ENCODE assay signal across 9 mouse cellular contexts in the genomic region with DNA sequence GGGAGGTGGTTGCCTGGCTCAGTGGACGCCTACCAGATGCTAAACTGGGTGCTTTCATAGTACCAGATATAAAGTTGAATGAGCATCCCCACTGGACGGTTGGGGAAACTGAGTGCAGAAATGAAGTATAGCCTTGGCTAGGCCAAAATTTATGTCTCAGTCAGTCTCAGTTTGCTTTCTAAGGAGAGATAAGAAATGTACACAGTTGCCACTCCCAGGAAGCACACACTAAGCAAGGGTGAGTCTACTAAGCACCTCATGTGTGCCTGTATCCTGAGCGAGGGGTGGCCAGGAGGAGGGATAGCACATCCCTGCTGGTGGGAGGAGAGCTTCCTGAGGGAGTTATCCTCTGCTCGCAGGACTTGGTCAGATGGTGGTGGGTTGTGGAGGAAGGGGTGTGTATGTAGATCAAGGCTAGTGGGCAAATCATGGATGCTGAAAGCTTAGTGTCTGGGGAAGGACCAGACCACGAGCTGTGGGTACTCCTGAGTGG. TPM values are rescaled to one million over a fixed set of nuclear protein-coding genes. Genes with fewer than 3 reads are reported as not detected.
DNase-seq lines count a peak whose midpoint lies in the region; ATAC-seq and TF ChIP-seq lines count a peak whose summit lies in the region.
"Had no signal": no experiment of that assay in that cellular context is flagged by ENCODE, and none has a peak within 500 bp of the region (broad histone marks: within the 10 kb centered on the region; RNA-seq: fewer than 3 reads in every experiment).

No protein-coding gene starts in this region.

- H3K4me2 ChIP-seq in heart, postnatal 0 days (ENCODE audit: low read depth, low read length): peak overlapping the region; percentile 89; the same call in 1 of the 2 replicates
- peak overlapping the region; percentile 92 for H3K4me2 ChIP-seq in midbrain, embryonic 12.5 days (replicated peaks)

- 60% methylated on average over 5 of the region's 5 CpGs for WGBS in kidney, adult 2 months
- WGBS in heart, postnatal 0 days: 38% methylated on average over 5 of the region's 5 CpGs
- 55% methylated on average over 5 of the region's 5 CpGs for WGBS in midbrain, embryonic 12.5 days

- H3K4me3 ChIP-seq in kidney, adult 2 months (ENCODE audit: insufficient read depth, low read depth, low read length): peak overlapping the region; percentile 98; the same call in 1 of the 2 replicates
- peak overlapping the region; percentile 87; the same call in 1 of the 2 replicates for H3K4me3 ChIP-seq in bone marrow macrophage, adult 2 months (ENCODE audit: insufficient read depth, low read length)
- H3K4me3 ChIP-seq in heart, postnatal 0 days (ENCODE audit: low read depth, low read length): peak overlapping the region; percentile 89
- peak overlapping the region; percentile 70 for H3K4me3 ChIP-seq in midbrain, embryonic 12.5 days

- no peak for DNase-seq in kidney, adult 2 months
- no peak for DNase-seq in kidney, postnatal 4 days
- no peak for DNase-seq in heart, postnatal 0 days (ENCODE audit: low spot score)
- DNase-seq in layer of hippocampus, adult 9-10 months (ENCODE audit: low spot score): no peak
- no peak for DNase-seq in adrenal gland, adult 8-10 months

- TF ChIP-seq EP300 in heart, postnatal 0 days (IDR thresholded peaks at IDR 0.05; ENCODE audit: low read depth): no peak

- no peaks in the 10 kb centered on the region for H3K36me3 ChIP-seq in kidney, adult 2 months (ENCODE audit: control insufficient read depth, insufficient read depth, low read length)
- peaks cover 2% of the 10 kb centered on the region; the same call in 1 of the 2 replicates for H3K36me3 ChIP-seq in heart, postnatal 0 days (replicated peaks; ENCODE audit: control insufficient read depth, insufficient read depth, low read length)
- peaks cover 16% of the 10 kb centered on the region for H3K36me3 ChIP-seq in midbrain, embryonic 12.5 days

- no peak overlapping the region for H3K9ac ChIP-seq in heart, postnatal 0 days (replicated peaks; ENCODE audit: low read depth, low read length)
- peak overlapping the region; percentile 77; the same call in 1 of the 2 replicates for H3K9ac ChIP-seq in midbrain, embryonic 12.5 days (replicated peaks)

- H3K27ac ChIP-seq in kidney, adult 2 months (ENCODE audit: insufficient read depth, low read depth, low read length): no peak overlapping the region
- no peak overlapping the region for H3K27ac ChIP-seq in bone marrow macrophage, adult 2 months (ENCODE audit: insufficient read depth, low read depth, low read length)
- H3K27ac ChIP-seq in heart, postnatal 0 days (ENCODE audit: low read depth): peak overlapping the region; percentile 95
- H3K27ac ChIP-seq in midbrain, embryonic 12.5 days (replicated peaks): 0 out of 2 replicates have a peak overlapping the region, but pooled peaks have one; percentile 6

- H3K9me3 ChIP-seq in heart, postnatal 0 days (replicated peaks; ENCODE audit: control insufficient read depth, low read length): no peaks in the 10 kb centered on the region
- H3K9me3 ChIP-seq in midbrain, embryonic 12.5 days: no peaks in the 10 kb centered on the region

- peaks cover 20% of the 10 kb centered on the region; the same call in 1 of the 2 replicates for H3K4me1 ChIP-seq in kidney, adult 2 months (ENCODE audit: control insufficient read depth, insufficient read depth, low read length)
- H3K4me1 ChIP-seq in bone marrow macrophage, adult 2 months (ENCODE audit: control insufficient read depth, insufficient read depth, low read length): peaks cover 11% of the 10 kb centered on the region
- H3K4me1 ChIP-seq in heart, postnatal 0 days (ENCODE audit: control insufficient read depth, insufficient read depth): peaks cover 26% of the 10 kb centered on the region
- H3K4me1 ChIP-seq in midbrain, embryonic 12.5 days: peaks cover 37% of the 10 kb centered on the region

- H3K27me3 ChIP-seq in kidney, adult 2 months (replicated peaks; ENCODE audit: control insufficient read depth, insufficient read depth, low read length): no peaks in the 10 kb centered on the region
- no peaks in the 10 kb centered on the region for H3K27me3 ChIP-seq in heart, postnatal 0 days (ENCODE audit: control insufficient read depth, insufficient read depth, low read length)
- no peaks in the 10 kb centered on the region for H3K27me3 ChIP-seq in midbrain, embryonic 12.5 days
- H3K27me3 ChIP-seq: Patski had no signal

- no peak for ATAC-seq in heart, postnatal 0 days (ENCODE audit: insufficient read depth, low read depth)
- ATAC-seq in midbrain, embryonic 12.5 days (ENCODE audit: low FRiP score, low read depth): no peak; the same call in 1 of the 2 replicates
- no peak for ATAC-seq in activated CD4-positive, CD25-positive, alpha-beta regulatory T cell, adult 4 months
- ATAC-seq: Patski had no signal

- TF ChIP-seq CTCF in kidney, adult 2 months (conservative IDR thresholded peaks at IDR 0.05; ENCODE audit: insufficient read depth, insufficient read length, low read depth, low read length): no peak
- TF ChIP-seq CTCF in bone marrow macrophage, adult 2 months (IDR thresholded peaks at IDR 0.05; ENCODE audit: low read depth, low read length): no peak
- TF ChIP-seq CTCF in heart, postnatal 0 days (IDR thresholded peaks at IDR 0.05; ENCODE audit: low read depth): no peak

- no peak for TF ChIP-seq POLR2A in kidney, adult 2 months (IDR thresholded peaks at IDR 0.05; ENCODE audit: low read depth, low read length)
- no peak for TF ChIP-seq POLR2A in bone marrow macrophage, adult 2 months (IDR thresholded peaks at IDR 0.05; ENCODE audit: borderline replicate concordance, low read depth, low read length)

RNA-seq across cellular contexts. Expression of a gene that starts 36.8 kb away (rescaled TPM):
- 41.8 and 47.6 TPM in 2 replicates for polyA plus RNA-seq in kidney, adult 2 months (2012; rRNA removed)
- polyA plus RNA-seq in bone marrow macrophage, adult 2 months (2012; ENCODE audit: insufficient read depth, insufficient read length, missing spikeins): 28.7 and 33.2 TPM in 2 replicates
- 45.3 and 80.0 TPM in 2 replicates for total RNA-seq in heart, postnatal 0 days (2014; rRNA removed; ENCODE audit: low replicate concordance)
- 19.1 and 20.0 TPM in 2 replicates for polyA plus RNA-seq in heart, postnatal 0 days (2015; fragmentation: Nextera tagmentation; extraction: Ambion mirVana)
- 40.0 and 45.0 TPM in 2 replicates for polyA plus RNA-seq in midbrain, embryonic 12.5 days (2016; fragmentation: Nextera tagmentation; extraction: Ambion mirVana)
- 100 to 1,000 TPM; 121 to 175 (median 150) TPM for total RNA-seq in adrenal gland, adult 8-10 months (2022)
- polyA plus RNA-seq in activated CD4-positive, CD25-positive, alpha-beta regulatory T cell, adult 4 months (2017; shearing (Covaris generic)): 10 to 100 TPM; 18.6 to 30.9 TPM

RNA-seq across cellular contexts. Expression of a gene that starts 43.9 kb away (rescaled TPM):
- polyA plus RNA-seq in kidney, adult 2 months (2012; rRNA removed): 123 and 145 TPM in 2 replicates
- polyA plus RNA-seq in bone marrow macrophage, adult 2 months (2012; ENCODE audit: insufficient read depth, insufficient read length, missing spikeins): 87.7 and 88.8 TPM in 2 replicates
- total RNA-seq in heart, postnatal 0 days (2014; rRNA removed; ENCODE audit: low replicate concordance): 318 and 358 TPM in 2 replicates
- 210 and 229 TPM in 2 replicates for polyA plus RNA-seq in heart, postnatal 0 days (2015; fragmentation: Nextera tagmentation; extraction: Ambion mirVana)
- polyA plus RNA-seq in midbrain, embryonic 12.5 days (2016; fragmentation: Nextera tagmentation; extraction: Ambion mirVana): 547 and 575 TPM in 2 replicates
- total RNA-seq in adrenal gland, adult 8-10 months (2022): 100 to 1,000 TPM; 122 to 250 (median 176) TPM
- 10 to 100 TPM; 37.2 to 37.8 TPM for polyA plus RNA-seq in activated CD4-positive, CD25-positive, alpha-beta regulatory T cell, adult 4 months (2017; shearing (Covaris generic))

RNA-seq across cellular contexts. Expression of a gene that starts 49.6 kb away (rescaled TPM):
- polyA plus RNA-seq in kidney, adult 2 months (2012; rRNA removed): 19.3 and 24.1 TPM in 2 replicates
- polyA plus RNA-seq in bone marrow macrophage, adult 2 months (2012; ENCODE audit: insufficient read depth, insufficient read length, missing spikeins): 25.7 and 28.1 TPM in 2 replicates
- total RNA-seq in heart, postnatal 0 days (2014; rRNA removed; ENCODE audit: low replicate concordance): 3.4 TPM in 1 of 2 replicates, not detected in the other
- polyA plus RNA-seq in heart, postnatal 0 days (2015; fragmentation: Nextera tagmentation; extraction: Ambion mirVana): 23.3 TPM in 2 replicates
- polyA plus RNA-seq in midbrain, embryonic 12.5 days (2016; fragmentation: Nextera tagmentation; extraction: Ambion mirVana): 50.2 and 59.6 TPM in 2 replicates
- 10 to 100 TPM; 51.2 to 58.9 (median 52.1) TPM for total RNA-seq in adrenal gland, adult 8-10 months (2022)
- 10 to 100 TPM; 44.5 to 46.9 TPM for polyA plus RNA-seq in activated CD4-positive, CD25-positive, alpha-beta regulatory T cell, adult 4 months (2017; shearing (Covaris generic))

RNA-seq across cellular contexts. Expression of a gene that starts 57.4 kb away (rescaled TPM):
- 0.64 and 1.2 TPM in 2 replicates for polyA plus RNA-seq in kidney, adult 2 months (2012; rRNA removed)
- not detected in 2 replicates for polyA plus RNA-seq in bone marrow macrophage, adult 2 months (2012; ENCODE audit: insufficient read depth, insufficient read length, missing spikeins)
- total RNA-seq in heart, postnatal 0 days (2014; rRNA removed; ENCODE audit: low replicate concordance): not detected in 2 replicates
- not detected in 2 replicates for polyA plus RNA-seq in heart, postnatal 0 days (2015; fragmentation: Nextera tagmentation; extraction: Ambion mirVana)
- not detected in 2 replicates for polyA plus RNA-seq in midbrain, embryonic 12.5 days (2016; fragmentation: Nextera tagmentation; extraction: Ambion mirVana)
- total RNA-seq in adrenal gland, adult 8-10 months (2022): under 1 TPM in 3 of 4 experiments, not detected in 1; 0.28 to 0.31 (median 0.30) TPM
- polyA plus RNA-seq in activated CD4-positive, CD25-positive, alpha-beta regulatory T cell, adult 4 months (2017; shearing (Covaris generic)): not detected

RNA-seq across cellular contexts. Expression of a gene that starts 57.8 kb away (rescaled TPM):
- polyA plus RNA-seq in kidney, adult 2 months (2012; rRNA removed): 310 and 318 TPM in 2 replicates
- 1,085 and 1,245 TPM in 2 replicates for polyA plus RNA-seq in bone marrow macrophage, adult 2 months (2012; ENCODE audit: insufficient read depth, insufficient read length, missing spikeins)
- 460 and 709 TPM in 2 replicates for total RNA-seq in heart, postnatal 0 days (2014; rRNA removed; ENCODE audit: low replicate concordance)
- 800 and 870 TPM in 2 replicates for polyA plus RNA-seq in heart, postnatal 0 days (2015; fragmentation: Nextera tagmentation; extraction: Ambion mirVana)
- polyA plus RNA-seq in midbrain, embryonic 12.5 days (2016; fragmentation: Nextera tagmentation; extraction: Ambion mirVana): 346 and 420 TPM in 2 replicates
- total RNA-seq in adrenal gland, adult 8-10 months (2022): 100 to 1,000 TPM; 294 to 595 (median 433) TPM
- 1,000 to 10,000 TPM in 1 of 2 experiments, 100 to 1,000 TPM in 1; 804 to 1,171 TPM for polyA plus RNA-seq in activated CD4-positive, CD25-positive, alpha-beta regulatory T cell, adult 4 months (2017; shearing (Covaris generic))

Comparison
In these comparisons a context has a peak if more than half of its experiments do, and no peak if none do; other contexts are left out.
1. H3K27ac ChIP-seq: peak in heart, postnatal 0 days (single experiment) and midbrain, embryonic 12.5 days (single experiment); none in kidney, adult 2 months (single experiment) and bone marrow macrophage, adult 2 months (single experiment).
2. Peak in every context shown above with its lines, with median percentiles within 50 percentile points of each other: H3K4me3 ChIP-seq.